Mouse (Mus musculus): ENCODE data around the gene Gng3. TPM values are rescaled to one million over a fixed set of nuclear protein-coding genes. Genes with fewer than 3 reads are reported as not detected.

The Gng3 gene
- polyA plus RNA-seq, 1 experiment from 2014 or later = 306 TPM

DNA sequence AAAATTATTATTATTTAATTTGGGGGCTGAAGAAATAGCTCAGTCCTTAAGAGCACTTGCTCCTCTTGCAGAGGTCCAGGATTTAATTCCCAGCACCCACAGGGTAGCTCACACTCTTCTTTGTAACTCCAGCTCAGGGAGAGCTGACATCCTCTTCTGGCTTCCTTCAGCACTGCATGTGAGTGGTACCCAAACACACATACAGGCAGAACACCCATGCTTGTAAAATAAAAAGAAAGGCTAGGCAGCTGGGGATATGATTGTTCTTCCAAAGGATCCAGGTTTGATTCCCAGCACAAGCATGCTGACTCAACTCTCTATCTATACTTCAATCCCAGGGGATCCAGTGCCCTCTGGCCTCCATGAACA is 40.1 kb downstream of the Gng3 start:
- no peak for ATAC-seq
- H3K9ac ChIP-seq (replicated peaks; ENCODE audit: low read depth, low read length) = no peak overlapping the region
- peaks cover 7% of the 10 kb centered on the region for H3K36me3 ChIP-seq (ENCODE audit: control insufficient read depth, insufficient read depth)
- no peaks in the 10 kb centered on the region for H3K27me3 ChIP-seq (replicated peaks; ENCODE audit: control insufficient read depth, insufficient read depth, low read length)
- no peaks in the 10 kb centered on the region for H3K9me3 ChIP-seq (ENCODE audit: control insufficient read depth, low read length)
- H3K27ac ChIP-seq (ENCODE audit: low read length) = no peak overlapping the region
- no peak overlapping the region; the same call in 1 of the 2 replicates for H3K4me2 ChIP-seq (ENCODE audit: low read length)
- H3K4me3 ChIP-seq (replicated peaks; ENCODE audit: low read length) = no peak overlapping the region; the same call in 1 of the 2 replicates
- peaks cover 21% of the 10 kb centered on the region for H3K4me1 ChIP-seq (replicated peaks; ENCODE audit: control insufficient read depth, insufficient read depth, low read length)

DNA sequence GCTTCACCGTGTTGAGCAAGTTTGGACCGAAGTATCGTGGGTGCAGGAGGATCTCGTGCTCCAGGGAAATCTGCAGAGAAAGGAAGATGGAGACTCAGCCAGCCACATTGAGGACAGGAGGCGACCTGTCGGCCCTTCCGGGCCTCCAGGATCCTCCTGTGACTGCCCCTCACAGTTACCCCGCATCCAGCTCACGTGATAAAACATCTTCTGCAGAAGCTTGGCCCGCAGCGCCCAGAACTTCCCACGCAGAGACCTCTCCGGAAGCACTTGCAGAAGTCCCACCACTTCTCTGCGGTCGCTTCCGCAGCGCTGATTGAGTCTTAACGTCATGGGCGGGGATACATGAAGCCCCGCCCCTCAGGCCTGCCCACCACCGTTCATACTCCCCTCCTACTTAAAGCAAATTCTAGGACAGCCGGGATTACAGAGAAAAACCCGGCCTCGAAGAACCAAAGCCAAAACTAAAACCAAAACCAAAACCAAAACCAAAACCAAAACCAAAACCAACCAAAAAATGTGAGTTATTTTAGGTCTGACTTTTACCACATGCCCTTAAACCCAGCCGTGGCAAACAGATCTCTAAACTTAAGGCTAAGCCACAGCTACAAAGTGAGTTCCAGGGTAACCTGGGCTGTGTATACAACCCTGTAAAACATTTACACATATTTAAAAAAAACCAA is 40.6 kb downstream of the Gng3 start, which contains the start of gene Polr2g:
Polr2g (minus strand) TSS at position 314 of the 683 bp plus-strand sequence.
- 2% methylated on average over 25 of the region's 25 CpGs for WGBS
- peak within 1 kb of the TSS; percentile 87 for H3K4me2 ChIP-seq (ENCODE audit: low read length)
- H3K4me1 ChIP-seq (replicated peaks; ENCODE audit: control insufficient read depth, insufficient read depth, low read length) = peaks cover 20% of the 10 kb centered on the region
- peaks cover 12% of the 10 kb centered on the region for H3K36me3 ChIP-seq (ENCODE audit: control insufficient read depth, insufficient read depth)
- no peaks in the 10 kb centered on the region for H3K27me3 ChIP-seq (replicated peaks; ENCODE audit: control insufficient read depth, insufficient read depth, low read length)
- H3K27ac ChIP-seq (ENCODE audit: low read length) = peak within 1 kb of the TSS; percentile 60
- ATAC-seq = peak; percentile 61
- no peaks in the 10 kb centered on the region for H3K9me3 ChIP-seq (ENCODE audit: control insufficient read depth, low read length)
- H3K9ac ChIP-seq (replicated peaks; ENCODE audit: low read depth, low read length) = peak within 1 kb of the TSS; percentile 66
- H3K4me3 ChIP-seq (replicated peaks; ENCODE audit: low read length) = peak within 1 kb of the TSS; percentile 61

DNA sequence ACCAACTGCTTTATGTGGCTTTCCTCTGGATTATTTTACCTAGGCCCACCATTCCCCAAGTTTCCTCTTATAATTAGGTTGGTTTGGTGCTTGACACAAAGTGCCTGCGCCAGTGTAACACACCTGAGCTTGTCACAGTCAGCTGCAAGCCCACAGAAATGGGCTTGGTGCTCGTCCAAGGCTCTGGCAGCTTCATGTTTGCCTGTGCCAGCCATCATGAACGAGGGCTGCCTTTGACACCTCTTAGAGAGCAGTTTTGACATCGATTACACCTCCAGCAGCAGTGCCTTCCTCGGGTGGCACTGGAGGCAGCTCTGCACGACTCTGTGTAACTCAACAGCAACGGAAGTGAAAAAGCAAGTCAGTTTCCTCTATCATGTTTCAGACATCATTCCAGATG is 48.8 kb downstream of the Gng3 start:
- H3K4me3 ChIP-seq (replicated peaks; ENCODE audit: low read length) = no peak overlapping the region
- H3K9ac ChIP-seq (replicated peaks; ENCODE audit: low read depth, low read length) = no peak overlapping the region
- ATAC-seq = no peak
- peaks cover 12% of the 10 kb centered on the region for H3K4me1 ChIP-seq (replicated peaks; ENCODE audit: control insufficient read depth, insufficient read depth, low read length)
- peaks cover 18% of the 10 kb centered on the region for H3K36me3 ChIP-seq (ENCODE audit: control insufficient read depth, insufficient read depth)
- peak overlapping the region; percentile 37 for H3K27ac ChIP-seq (ENCODE audit: low read length)
- H3K9me3 ChIP-seq (ENCODE audit: control insufficient read depth, low read length) = no peaks in the 10 kb centered on the region
- no peak overlapping the region for H3K4me2 ChIP-seq (ENCODE audit: low read length)
- H3K27me3 ChIP-seq (replicated peaks; ENCODE audit: control insufficient read depth, insufficient read depth, low read length) = no peaks in the 10 kb centered on the region
- 82% methylated on average over 7 of the region's 7 CpGs for WGBS

DNA sequence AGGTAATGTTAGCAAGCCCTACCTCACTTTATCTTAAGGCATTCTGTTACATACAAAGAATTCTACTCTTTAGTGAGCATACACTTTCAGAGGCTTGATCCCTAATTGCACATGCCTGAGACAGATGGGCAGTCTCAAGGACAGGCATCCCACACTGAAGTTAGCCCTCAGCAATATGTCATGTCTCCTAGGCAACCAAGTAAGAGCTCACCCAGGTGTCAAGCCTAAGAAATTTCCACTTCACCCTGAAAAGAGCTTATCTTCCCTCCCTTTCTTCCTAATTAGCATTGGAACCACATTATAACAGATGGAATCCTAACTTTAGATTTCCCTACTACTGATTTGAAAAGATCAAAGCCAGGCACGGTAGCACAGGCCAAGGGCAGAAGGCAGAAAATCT is 49.8 kb downstream of the Gng3 start:
- Histone ChIP-seq H3K36me3 (ENCODE audit: control insufficient read depth, insufficient read depth) (peaks cover 14% of the 10 kb centered on the region), H3K9me3 (ENCODE audit: control insufficient read depth, low read length) (no peaks in the 10 kb centered on the region), H3K27ac (ENCODE audit: low read length) (peak overlapping the region; percentile 37), H3K4me1 (replicated peaks; ENCODE audit: control insufficient read depth, insufficient read depth, low read length) (peaks cover 16% of the 10 kb centered on the region), H3K4me2 (ENCODE audit: low read length) (no peak overlapping the region), H3K4me3 (replicated peaks; ENCODE audit: low read length) (no peak overlapping the region), H3K27me3 (replicated peaks; ENCODE audit: control insufficient read depth, insufficient read depth, low read length) (no peaks in the 10 kb centered on the region), H3K9ac (replicated peaks; ENCODE audit: low read depth, low read length) (no peak overlapping the region)
- 24% methylated on average over 1 of the region's 1 CpGs for WGBS
- ATAC-seq = no peak

DNA sequence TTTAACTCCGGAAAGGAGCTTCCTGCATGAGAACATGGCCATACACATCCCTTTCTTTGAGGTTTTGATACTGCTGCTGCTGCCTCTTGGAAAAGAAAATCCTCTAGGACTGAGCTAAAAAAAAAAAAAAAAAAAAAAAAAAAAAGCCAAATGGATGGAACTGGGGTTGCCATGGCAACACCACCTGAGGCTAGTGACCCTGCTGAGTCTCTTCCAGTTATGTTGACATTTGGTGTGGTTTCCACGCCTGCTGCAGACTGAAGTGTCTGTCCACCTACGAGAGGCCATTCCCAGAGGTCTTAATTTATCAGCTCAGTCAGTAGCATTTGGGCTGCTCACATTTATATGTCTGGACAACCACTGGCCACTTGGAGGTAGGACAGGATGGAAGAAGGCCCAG is 50.5 kb downstream of the Gng3 start:
- 15% methylated on average over 3 of the region's 3 CpGs for WGBS
- ATAC-seq = no peak
- no peak overlapping the region for H3K4me3 ChIP-seq (replicated peaks; ENCODE audit: low read length)
- H3K9ac ChIP-seq (replicated peaks; ENCODE audit: low read depth, low read length) = no peak overlapping the region
- no peak overlapping the region for H3K4me2 ChIP-seq (ENCODE audit: low read length)
- peaks cover 16% of the 10 kb centered on the region for H3K4me1 ChIP-seq (replicated peaks; ENCODE audit: control insufficient read depth, insufficient read depth, low read length)
- H3K36me3 ChIP-seq (ENCODE audit: control insufficient read depth, insufficient read depth) = peaks cover 8% of the 10 kb centered on the region
- no peaks in the 10 kb centered on the region for H3K9me3 ChIP-seq (ENCODE audit: control insufficient read depth, low read length)
- peak overlapping the region; percentile 37; the same call in 1 of the 2 replicates for H3K27ac ChIP-seq (ENCODE audit: low read length)
- no peaks in the 10 kb centered on the region for H3K27me3 ChIP-seq (replicated peaks; ENCODE audit: control insufficient read depth, insufficient read depth, low read length)

Small RNA genes lying within 50 kb of the gene (microRNA-seq; reads per million reads assigned to microRNA genes)
- not detected for gene Mir5136

Other genes with a start within 250 kb of the Gng3 start
- gene Slc22a8, start 247.9 kb downstream of the Gng3 start, polyA plus RNA-seq (2015; fragmentation: Nextera tagmentation; extraction: Ambion mirVana) = 9.2 and 11.2 TPM in 2 replicates
- 9.4 and 14.0 TPM in 2 replicates for gene Slc22a6, start 221.2 kb downstream of the Gng3 start, polyA plus RNA-seq (2015; fragmentation: Nextera tagmentation; extraction: Ambion mirVana)
- gene Chrm1, start 175.4 kb downstream of the Gng3 start, polyA plus RNA-seq (2015; fragmentation: Nextera tagmentation; extraction: Ambion mirVana) = 6.9 and 8.2 TPM in 2 replicates
- 186 TPM in 2 replicates for gene Slc3a2, start 115.8 kb downstream of the Gng3 start, polyA plus RNA-seq (2015; fragmentation: Nextera tagmentation; extraction: Ambion mirVana)
- gene Wdr74, start 103.4 kb downstream of the Gng3 start, polyA plus RNA-seq (2015; fragmentation: Nextera tagmentation; extraction: Ambion mirVana) = 90.6 and 109 TPM in 2 replicates
- 2.5 and 2.8 TPM in 2 replicates for gene 1700092M07Rik, start 98.5 kb downstream of the Gng3 start, polyA plus RNA-seq (2015; fragmentation: Nextera tagmentation; extraction: Ambion mirVana)
- 129 and 136 TPM in 2 replicates for gene Stx5a, start 97.8 kb downstream of the Gng3 start, polyA plus RNA-seq (2015; fragmentation: Nextera tagmentation; extraction: Ambion mirVana)
- 200 and 218 TPM in 2 replicates for gene Nxf1, start 82.1 kb downstream of the Gng3 start, polyA plus RNA-seq (2015; fragmentation: Nextera tagmentation; extraction: Ambion mirVana)
- 230 and 247 TPM in 2 replicates for gene Tmem223, start 68.2 kb downstream of the Gng3 start, polyA plus RNA-seq (2015; fragmentation: Nextera tagmentation; extraction: Ambion mirVana)
- gene Tmem179b, start 64.7 kb downstream of the Gng3 start, polyA plus RNA-seq (2015; fragmentation: Nextera tagmentation; extraction: Ambion mirVana) = 27.0 and 29.1 TPM in 2 replicates
- 30.8 and 32.2 TPM in 2 replicates for gene Taf6l, start 52.8 kb downstream of the Gng3 start, polyA plus RNA-seq (2015; fragmentation: Nextera tagmentation; extraction: Ambion mirVana)
- 160 and 164 TPM in 2 replicates for gene Polr2g, start 40.6 kb downstream of the Gng3 start, polyA plus RNA-seq (2015; fragmentation: Nextera tagmentation; extraction: Ambion mirVana)
- 8.9 and 9.6 TPM in 2 replicates for gene Zbtb3, start 36.6 kb downstream of the Gng3 start, polyA plus RNA-seq (2015; fragmentation: Nextera tagmentation; extraction: Ambion mirVana)
- gene Ttc9c, start 19.9 kb downstream of the Gng3 start, polyA plus RNA-seq (2015; fragmentation: Nextera tagmentation; extraction: Ambion mirVana) = 71.1 and 72.1 TPM in 2 replicates
- 5.1 and 5.5 TPM in 2 replicates for gene Hnrnpul2, start 19.2 kb downstream of the Gng3 start, polyA plus RNA-seq (2015; fragmentation: Nextera tagmentation; extraction: Ambion mirVana)
- not detected in 2 replicates for gene AC129217.1, start 9.4 kb downstream of the Gng3 start, polyA plus RNA-seq (2015; fragmentation: Nextera tagmentation; extraction: Ambion mirVana)
- gene Bscl2, start 1.7 kb downstream of the Gng3 start, polyA plus RNA-seq (2015; fragmentation: Nextera tagmentation; extraction: Ambion mirVana) = 88.3 and 98.7 TPM in 2 replicates
- 0.45 and 0.57 TPM in 2 replicates for gene Lrrn4cl, start 11.6 kb upstream of the Gng3 start, polyA plus RNA-seq (2015; fragmentation: Nextera tagmentation; extraction: Ambion mirVana)
- 172 and 173 TPM in 2 replicates for gene Ubxn1, start 32.3 kb upstream of the Gng3 start, polyA plus RNA-seq (2015; fragmentation: Nextera tagmentation; extraction: Ambion mirVana)
- 49.7 and 53.5 TPM in 2 replicates for gene Uqcc3, start 41.7 kb upstream of the Gng3 start, polyA plus RNA-seq (2015; fragmentation: Nextera tagmentation; extraction: Ambion mirVana)
- gene Lbhd1, start 44.5 kb upstream of the Gng3 start, polyA plus RNA-seq (2015; fragmentation: Nextera tagmentation; extraction: Ambion mirVana) = 50.0 and 51.9 TPM in 2 replicates
- gene Gm49403, start 44.7 kb upstream of the Gng3 start, polyA plus RNA-seq (2015; fragmentation: Nextera tagmentation; extraction: Ambion mirVana) = not detected in 2 replicates
- gene 1810009A15Rik, start 49.7 kb upstream of the Gng3 start, polyA plus RNA-seq (2015; fragmentation: Nextera tagmentation; extraction: Ambion mirVana) = 49.9 and 50.6 TPM in 2 replicates
- 0.34 TPM in 1 of 2 replicates, not detected in the other for gene Gm49416, start 49.7 kb upstream of the Gng3 start, polyA plus RNA-seq (2015; fragmentation: Nextera tagmentation; extraction: Ambion mirVana)
- gene Ints5, start 53.8 kb upstream of the Gng3 start, polyA plus RNA-seq (2015; fragmentation: Nextera tagmentation; extraction: Ambion mirVana) = 41.0 and 45.9 TPM in 2 replicates
- gene Ganab, start 58.9 kb upstream of the Gng3 start, polyA plus RNA-seq (2015; fragmentation: Nextera tagmentation; extraction: Ambion mirVana) = 91.7 and 95.1 TPM in 2 replicates
- gene B3gat3, start 81.2 kb upstream of the Gng3 start, polyA plus RNA-seq (2015; fragmentation: Nextera tagmentation; extraction: Ambion mirVana) = 67.3 and 75.9 TPM in 2 replicates
- 1.7 and 1.8 TPM in 2 replicates for gene Rom1, start 90.2 kb upstream of the Gng3 start, polyA plus RNA-seq (2015; fragmentation: Nextera tagmentation; extraction: Ambion mirVana)
- gene Eml3, start 90.4 kb upstream of the Gng3 start, polyA plus RNA-seq (2015; fragmentation: Nextera tagmentation; extraction: Ambion mirVana) = 9.7 and 10.5 TPM in 2 replicates
- gene Mta2, start 102.7 kb upstream of the Gng3 start, polyA plus RNA-seq (2015; fragmentation: Nextera tagmentation; extraction: Ambion mirVana) = 175 and 186 TPM in 2 replicates
- 33.6 and 35.5 TPM in 2 replicates for gene Tut1, start 114.7 kb upstream of the Gng3 start, polyA plus RNA-seq (2015; fragmentation: Nextera tagmentation; extraction: Ambion mirVana)
- gene Eef1g, start 127.8 kb upstream of the Gng3 start, polyA plus RNA-seq (2015; fragmentation: Nextera tagmentation; extraction: Ambion mirVana) = 346 and 348 TPM in 2 replicates
- 2.2 and 3.4 TPM in 2 replicates for gene Ahnak, start 150.1 kb upstream of the Gng3 start, polyA plus RNA-seq (2015; fragmentation: Nextera tagmentation; extraction: Ambion mirVana)
- not detected in 2 replicates for gene Scgb1a1, start 248.8 kb upstream of the Gng3 start, polyA plus RNA-seq (2015; fragmentation: Nextera tagmentation; extraction: Ambion mirVana)